Mouse (Mus musculus) liver, embryonic 14.5 days (tissue): ENCODE data around the gene Nectin4. TPM values are rescaled to one million over a fixed set of nuclear protein-coding genes. Genes with fewer than 3 reads are reported as not detected.

ENCODE experiments used
- ATAC-seq: fragments of 200-750 bp; cut with Nextera tagmentation; 2 replicates; pipeline ENCODE4 v1.8.0; 2017; ENCODE audit warnings: moderate number of reproducible peaks, mild to moderate bottlenecking, moderate library complexity; ENCODE audit not compliant: insufficient read depth
- DNase-seq, 3 experiments: peaks; one replicate each; pipeline ENCODE4 v3.0.0-alpha.2; 2012 to 2013; ENCODE audit warnings: low read depth in 3 of 3, low spot score in 3 of 3
- H3K27ac ChIP-seq: fragments of 300-500 bp; sonication (generic); 2 replicates; pipeline ENCODE4 v1.5.1; 2014; ENCODE audit warnings: moderate library complexity, mild to moderate bottlenecking, control low read depth, inconsistent platforms
- H3K27me3 ChIP-seq: fragments of 300-500 bp; sonication (generic); 2 replicates; pipeline ENCODE4 v1.6.1; 2014; ENCODE audit warnings: mild to moderate bottlenecking, low read length, moderate library complexity; ENCODE audit not compliant: control insufficient read depth, insufficient read depth
- H3K36me3 ChIP-seq: fragments of 300-500 bp; sonication (generic); replicated peaks from 2 replicates; pipeline ENCODE4 v1.6.1; 2014; ENCODE audit warnings: low read depth; ENCODE audit not compliant: control insufficient read depth, insufficient read depth
- H3K4me1 ChIP-seq, 2 experiments: fragments of 200-500 bp in 1 of 2; fragments of 300-500 bp in 1 of 2; sonication (generic) in 1 of 2; replicated peaks; 2 replicates each; pipeline ENCODE4 v1.6.1; 2012 to 2014; ENCODE audit warnings: antibody characterized with exemption in 1 of 2, inconsistent platforms in 1 of 2, low read length in 1 of 2; ENCODE audit not compliant: control insufficient read depth in 2 of 2, insufficient read depth in 2 of 2
- H3K4me2 ChIP-seq: fragments of 300-500 bp; sonication (generic); 2 replicates; pipeline ENCODE4 v1.6.1; 2014; ENCODE audit warnings: low read depth, mild to moderate bottlenecking, control low read depth, moderate library complexity
- H3K4me3 ChIP-seq, 2 experiments: fragments of 200-500 bp in 1 of 2; fragments of 300-500 bp in 1 of 2; sonication (generic) in 1 of 2; 2 replicates each; pipeline ENCODE4 v1.5.1; 2012 to 2014; ENCODE audit warnings: low read depth in 2 of 2, low read length in 2 of 2, mild to moderate bottlenecking in 2 of 2, control low read depth in 1 of 2, inconsistent platforms in 1 of 2, moderate library complexity in 1 of 2; ENCODE audit not compliant: insufficient read depth in 1 of 2
- H3K9ac ChIP-seq: fragments of 300-500 bp; sonication (generic); replicated peaks from 2 replicates; pipeline ENCODE4 v1.6.1; 2014; ENCODE audit warnings: mild to moderate bottlenecking, control low read depth, moderate library complexity
- H3K9me3 ChIP-seq: fragments of 300-500 bp; sonication (generic); 2 replicates; pipeline ENCODE4 v1.6.1; 2016; ENCODE audit warnings: low read length, mixed read lengths; ENCODE audit not compliant: control insufficient read depth
- CTCF ChIP-seq: IDR thresholded peaks from 2 replicates; pipeline ENCODE4 v1.5.1; 2016; ENCODE audit warnings: antibody characterized with exemption, low read depth, control low read depth
- EP300 ChIP-seq: IDR thresholded peaks from 2 replicates; pipeline ENCODE4 v1.6.1; 2016; ENCODE audit warnings: antibody characterized with exemption, low read depth
- WGBS: fragments of 180-500 bp; shearing (Covaris S2); extraction: QIAGEN DNeasy Blood & Tissue Kit; methylation state at CpG from one replicate; pipeline ENCODE4 v1.1.7; 2014; ENCODE audit not compliant: insufficient replicate concordance; 5-methylcytosine and 5-hydroxymethylcytosine counted together
- polyA plus RNA-seq, 2 experiments: library from polyadenylated mRNA; depleted of rRNA in 1 of 2; stranded (reverse) in 1 of 2; unstranded in 1 of 2; fragments of >200 nt; fragmentation: Nextera tagmentation in 1 of 2; extraction: Ambion mirVana in 1 of 2; gene quantifications; 2 replicates each; pipeline versions ENCODE4 v1.2.1 to v1.2.3; 2012 to 2014

Nectin4 gene
- polyA plus RNA-seq, 2 experiments, result 0.04 to 0.09 TPM

DNA sequence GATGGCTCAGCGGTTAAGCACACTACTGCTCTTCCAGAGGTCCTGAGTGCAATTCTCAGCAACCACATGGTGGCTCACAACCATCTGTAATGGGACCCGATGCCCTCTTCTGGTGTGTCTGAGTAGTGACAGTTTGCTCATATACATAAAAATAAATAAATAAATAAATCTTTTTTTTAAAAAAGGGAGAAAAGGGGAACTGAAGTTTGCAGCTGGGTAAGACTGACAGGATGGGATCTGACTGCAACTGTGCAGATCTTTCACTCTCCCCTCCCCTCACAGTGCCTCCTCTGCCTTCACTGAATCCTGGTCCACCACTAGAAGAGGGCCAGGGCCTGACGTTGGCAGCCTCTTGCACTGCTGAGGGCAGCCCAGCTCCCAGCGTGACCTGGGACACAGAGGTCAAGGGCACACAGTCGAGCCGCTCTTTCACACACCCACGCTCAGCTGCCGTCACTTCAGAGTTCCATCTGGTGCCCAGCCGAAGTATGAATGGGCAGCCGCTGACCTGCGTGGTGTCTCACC is 12.3 kb downstream of the Nectin4 start:
- H3K36me3 ChIP-seq, result no peaks in the 10 kb centered on the region
- ATAC-seq, result no peak
- H3K4me1 ChIP-seq, result no peaks in the 10 kb centered on the region
- H3K27me3 ChIP-seq, result peaks cover 17% of the 10 kb centered on the region; the same call in 1 of the 2 replicates
- H3K9ac ChIP-seq, result no peak overlapping the region
- 60% methylated on average over 11 of the region's 11 CpGs for WGBS
- no peak for TF ChIP-seq EP300
- no peak for TF ChIP-seq CTCF
- no peak overlapping the region for H3K4me2 ChIP-seq
- H3K9me3 ChIP-seq, result no peaks in the 10 kb centered on the region
- DNase-seq, result no peak
- no peak overlapping the region for H3K4me3 ChIP-seq
- no peak overlapping the region for H3K27ac ChIP-seq

DNA sequence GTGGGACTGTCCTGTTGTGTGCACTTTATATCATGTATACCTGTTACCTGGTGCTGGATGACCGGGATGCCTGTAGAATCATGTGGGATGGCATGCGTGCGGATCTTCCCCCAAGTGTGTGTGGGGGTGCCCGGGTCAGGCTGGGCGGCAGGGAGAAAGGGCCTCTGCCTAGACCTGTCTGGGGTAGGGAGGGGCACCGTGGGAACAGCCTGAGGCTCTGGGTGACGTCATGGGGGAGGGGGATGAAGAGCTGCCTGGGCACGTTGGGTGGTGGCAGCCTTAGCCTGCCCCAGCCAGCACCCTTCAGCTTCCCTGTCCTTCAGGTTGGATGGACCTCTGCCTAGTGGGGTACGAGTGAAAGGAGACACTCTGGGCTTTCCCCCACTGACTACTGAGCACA is 14.5 kb downstream of the Nectin4 start:
- Histone ChIP-seq H3K27me3 (peaks cover 15% of the 10 kb centered on the region; the same call in 1 of the 2 replicates), H3K36me3 (no peaks in the 10 kb centered on the region), H3K4me3 (no peak overlapping the region), H3K4me2 (no peak overlapping the region), H3K27ac (no peak overlapping the region), H3K9me3 (no peaks in the 10 kb centered on the region), H3K9ac (no peak overlapping the region), H3K4me1 (peaks cover 0 to 2% of the 10 kb centered on the region in 2 experiments; a peak in 1 of 4 replicates)
- DNase-seq, result no peak
- no peak for ATAC-seq
- 53% methylated on average over 9 of the region's 9 CpGs for WGBS
- no peak for TF ChIP-seq EP300
- no peak for TF ChIP-seq CTCF

GRCm38 (mm10) chr1:171385171-171385570 is 15.3 kb downstream of the Nectin4 start:
- no peak overlapping the region for H3K9ac ChIP-seq
- no peak for DNase-seq
- peaks cover 0 to 7% of the 10 kb centered on the region in 2 experiments; a peak in 1 of 4 replicates for H3K4me1 ChIP-seq
- no peak overlapping the region for H3K27ac ChIP-seq
- H3K27me3 ChIP-seq, result peaks cover 7% of the 10 kb centered on the region; the same call in 1 of the 2 replicates
- H3K9me3 ChIP-seq, result no peaks in the 10 kb centered on the region
- H3K36me3 ChIP-seq, result no peaks in the 10 kb centered on the region
- no peak for TF ChIP-seq EP300
- peak; percentile 48; the same call in 1 of the 2 replicates for TF ChIP-seq CTCF
- no peak overlapping the region for H3K4me2 ChIP-seq
- H3K4me3 ChIP-seq, result no peak overlapping the region
- 62% methylated on average over 9 of the region's 9 CpGs for WGBS
- no peak for ATAC-seq

GRCm38 (mm10) chr1:171387099-171387498 is 17.2 kb downstream of the Nectin4 start:
- WGBS, result 40% methylated on average over 6 of the region's 6 CpGs
- no peaks in the 10 kb centered on the region for H3K36me3 ChIP-seq
- H3K27ac ChIP-seq, result no peak overlapping the region
- peaks cover 0 to 7% of the 10 kb centered on the region in 2 experiments; a peak in 1 of 4 replicates for H3K4me1 ChIP-seq
- no peak overlapping the region for H3K9ac ChIP-seq
- H3K9me3 ChIP-seq, result no peaks in the 10 kb centered on the region
- H3K4me3 ChIP-seq, result no peak overlapping the region
- DNase-seq (no peak), ATAC-seq (no peak)
- TF ChIP-seq EP300 (no peak), CTCF (peak; percentile 43; the same call in 1 of the 2 replicates)
- H3K4me2 ChIP-seq, result no peak overlapping the region
- no peaks in the 10 kb centered on the region for H3K27me3 ChIP-seq

DNA sequence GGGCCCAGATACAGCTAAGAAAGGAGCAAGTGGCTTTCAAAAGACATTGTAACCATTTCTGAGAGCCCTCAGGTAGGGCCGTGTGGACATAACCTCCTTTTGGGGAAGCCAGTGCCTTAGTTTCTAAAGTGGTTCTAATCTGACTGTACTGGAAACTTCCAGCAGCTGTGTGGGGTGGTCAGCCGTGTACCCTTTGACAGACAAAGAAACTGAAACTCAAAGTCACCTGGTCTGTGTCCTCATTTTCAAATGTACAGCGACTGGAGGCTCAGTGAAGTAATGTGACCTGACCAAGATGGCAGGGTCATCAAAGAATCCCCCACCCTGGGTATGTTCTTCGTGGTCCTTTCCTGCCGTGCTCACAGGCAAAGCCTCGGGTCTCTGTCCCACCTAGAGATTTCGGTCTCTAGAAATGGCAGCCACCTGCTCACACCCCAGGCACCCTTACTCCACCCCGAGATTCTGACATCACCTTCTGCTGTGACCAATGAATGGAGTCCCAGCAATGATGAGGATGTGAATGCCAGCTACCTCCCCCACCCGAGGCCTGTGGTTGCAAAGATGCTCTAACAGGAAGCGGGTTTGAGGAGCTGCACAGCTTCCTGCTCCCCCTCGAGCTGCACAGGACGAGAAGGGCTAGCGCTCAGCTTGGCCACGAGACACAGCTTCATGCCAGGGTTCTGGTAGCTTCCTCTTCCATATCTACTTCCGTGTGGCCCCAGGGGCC is 18.6 kb downstream of the Nectin4 start, which contains the start of gene Arhgap30:
TSS of gene Arhgap30 (plus strand) at position 579 of the 727 bp plus-strand sequence.
- peak; percentile 67 for ATAC-seq
- WGBS, result 20% methylated on average over 15 of the region's 15 CpGs

More for the DNA sequence above, 18.6 kb downstream of the Nectin4 start, which contains the start of gene Arhgap30:
- H3K27me3 ChIP-seq, result no peaks in the 10 kb centered on the region
- peak within 1 kb of the TSS; percentile 32 to 52 for H3K4me3 ChIP-seq
- H3K4me1 ChIP-seq, result peaks cover 0 to 7% of the 10 kb centered on the region in 2 experiments; a peak in 1 of 4 replicates
- peak; percentile 28 to 53 (median 39) for DNase-seq
- TF ChIP-seq EP300, result no peak
- no peak for TF ChIP-seq CTCF
- no peaks in the 10 kb centered on the region for H3K36me3 ChIP-seq
- H3K27ac ChIP-seq, result no peak within 1 kb of the TSS
- H3K9ac ChIP-seq, result 0 out of 2 replicates have a peak within 1 kb of the TSS, but pooled peaks have one; percentile 4
- peak within 1 kb of the TSS; percentile 48 for H3K4me2 ChIP-seq
- no peaks in the 10 kb centered on the region for H3K9me3 ChIP-seq
